Mouse (Mus musculus) thymus, adult 2 months (tissue): ENCODE measurements at regions not wholly inside any gene's neighbourhood (a gene's known extent, or its start where the extent isn't known, plus 50 kb on each side); places are given as distances from the start of the nearest gene placed in this dataset.
"Not testable (repeated sequence)": the region's sequence is repeated elsewhere in the genome, so short reads cannot be mapped to it uniquely, and the experiment has no call there.

Source experiments
- CTCF ChIP-seq: fragments of 200-500 bp; IDR thresholded peaks from 2 replicates; pipeline ENCODE4 v1.5.1; 2012; ENCODE audit warnings: mild to moderate bottlenecking, control low read depth, low read length, moderate library complexity, borderline replicate concordance; ENCODE audit not compliant: control insufficient read depth, poor library complexity, insufficient read depth; ENCODE audit errors: extremely low read depth
- POLR2A ChIP-seq: fragments of 200-500 bp; IDR thresholded peaks from 2 replicates; pipeline ENCODE4 v1.6.1; 2012; ENCODE audit warnings: mild to moderate bottlenecking, low read length, control low read depth, moderate library complexity; ENCODE audit not compliant: control insufficient read depth, poor library complexity, insufficient read depth; ENCODE audit errors: extremely low read depth

GRCm38 (mm10) chr10:23725960-23726714 lies 60.9 kb downstream of the Rps12 start:
- TF ChIP-seq CTCF, POLR2A: not testable (repeated sequence)
